Mouse (Mus musculus) left cerebral cortex, adult 9 months (tissue): ENCODE measurements around the gene Chl1.
A peak's percentile ranks its signal among the peaks of the same experiment; 100 is the strongest.

Experiments used
- DNase-seq, 2 experiments: peaks; one replicate each; pipeline ENCODE4 v3.0.0; 2022; ENCODE audit warnings: low spot score in 2 of 2

Gene Chl1

DNA sequence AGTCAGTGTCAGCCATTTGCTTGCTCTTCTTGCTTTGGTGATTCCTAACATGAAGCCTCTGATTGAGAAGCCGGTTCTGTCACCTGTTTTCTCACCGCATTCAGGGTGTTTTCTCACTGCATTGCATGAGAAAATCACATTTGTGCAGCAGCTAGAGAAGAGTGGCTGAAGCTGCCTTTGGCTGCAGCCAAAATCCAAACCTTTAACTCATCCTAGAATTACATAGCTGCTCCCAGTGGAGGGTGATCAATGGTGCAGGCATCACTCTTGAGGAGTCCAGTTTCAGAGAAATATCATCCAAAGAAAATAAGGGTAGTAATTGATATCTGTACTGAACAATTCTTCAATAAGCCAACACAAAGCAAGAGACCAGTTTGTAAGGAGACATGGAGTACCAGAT is 154.8 kb downstream of the Chl1 start:
- no peak for DNase-seq

DNA sequence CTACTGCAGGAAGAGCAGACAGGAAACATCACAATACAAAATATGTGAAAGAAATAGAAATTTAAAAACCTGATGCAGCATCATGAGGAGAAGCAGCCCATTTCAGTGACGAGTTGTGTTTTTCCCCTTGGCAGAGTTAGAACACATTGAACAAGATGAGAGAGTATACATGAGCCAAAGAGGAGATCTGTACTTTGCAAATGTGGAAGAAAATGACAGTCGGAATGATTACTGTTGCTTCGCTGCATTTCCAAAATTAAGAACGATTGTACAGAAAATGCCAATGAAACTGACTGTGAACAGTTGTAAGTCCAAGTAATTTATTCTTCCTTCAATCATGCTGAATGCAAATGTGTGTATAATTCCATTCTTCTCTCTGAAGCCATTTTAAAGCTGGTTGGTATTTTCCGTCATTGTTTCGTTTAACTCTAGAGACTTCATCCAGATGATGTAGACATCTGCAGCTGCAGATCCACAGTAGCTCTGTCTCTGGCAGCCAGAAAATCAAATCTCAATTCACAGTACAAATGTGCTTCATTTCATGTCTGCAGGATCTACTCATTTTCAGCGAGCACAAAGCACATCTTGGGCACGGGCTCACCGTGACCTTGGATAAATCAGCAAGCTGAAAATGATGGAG is 155.4 kb downstream of the Chl1 start:
- DNase-seq: no peak

DNA sequence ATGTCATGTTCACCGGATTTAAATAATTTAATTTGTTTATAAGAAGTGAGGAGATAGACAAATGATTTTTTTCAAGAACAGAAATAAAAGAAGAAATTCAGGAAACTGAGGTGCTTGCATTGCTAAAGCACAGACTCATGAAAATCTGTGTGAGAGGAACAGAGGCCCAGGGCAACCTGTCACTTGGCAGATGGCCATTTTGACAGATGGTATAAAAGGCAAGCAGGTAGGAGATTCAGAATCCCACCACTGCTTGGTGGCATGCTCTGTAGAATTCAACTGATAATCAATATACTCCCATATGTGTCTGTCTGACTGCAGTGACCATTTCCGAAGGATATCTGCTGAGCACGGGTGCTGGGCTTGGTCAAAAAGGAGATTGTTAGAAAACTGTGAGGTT is 162.7 kb downstream of the Chl1 start:
- no peak for DNase-seq

DNA sequence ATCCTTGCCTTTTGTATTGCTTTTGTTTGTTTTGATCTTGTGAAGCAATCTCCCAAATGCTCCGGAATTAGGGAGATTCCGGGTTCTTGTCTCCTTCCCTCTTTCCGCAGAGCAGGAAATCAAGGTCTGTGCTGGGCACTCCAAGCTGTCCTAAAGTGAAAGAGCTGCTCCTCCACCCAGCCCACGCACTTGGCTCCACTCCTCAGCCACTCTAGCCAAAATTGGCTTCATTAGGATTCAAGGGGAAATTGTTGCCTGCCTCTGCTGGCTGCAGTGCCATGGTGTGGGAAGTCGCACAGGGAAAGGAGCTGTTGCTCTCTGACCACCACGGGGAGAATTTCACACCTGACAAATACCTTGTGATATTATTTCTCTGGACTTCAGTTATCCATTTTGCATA is 163.9 kb downstream of the Chl1 start:
- peak; percentile 37 to 83 for DNase-seq

DNA sequence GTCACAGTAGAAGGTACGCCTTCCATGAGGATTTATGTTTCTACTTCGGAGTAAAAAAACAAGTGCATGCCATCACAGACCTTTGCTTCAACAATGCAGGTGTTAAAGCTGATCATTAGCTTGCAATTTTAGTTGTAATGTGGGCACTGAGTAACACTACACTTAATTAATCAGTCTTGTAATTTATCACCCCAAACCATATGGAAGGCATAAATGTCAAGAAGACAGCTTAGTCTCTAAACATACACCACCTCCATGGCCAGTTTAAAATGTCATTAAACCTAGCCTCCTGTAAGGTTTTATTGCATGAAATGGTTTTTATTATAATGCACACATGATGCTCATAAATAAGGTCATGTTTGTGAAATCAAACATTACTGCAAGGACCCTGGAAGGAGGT is 164.8 kb downstream of the Chl1 start:
- no peak for DNase-seq

DNA sequence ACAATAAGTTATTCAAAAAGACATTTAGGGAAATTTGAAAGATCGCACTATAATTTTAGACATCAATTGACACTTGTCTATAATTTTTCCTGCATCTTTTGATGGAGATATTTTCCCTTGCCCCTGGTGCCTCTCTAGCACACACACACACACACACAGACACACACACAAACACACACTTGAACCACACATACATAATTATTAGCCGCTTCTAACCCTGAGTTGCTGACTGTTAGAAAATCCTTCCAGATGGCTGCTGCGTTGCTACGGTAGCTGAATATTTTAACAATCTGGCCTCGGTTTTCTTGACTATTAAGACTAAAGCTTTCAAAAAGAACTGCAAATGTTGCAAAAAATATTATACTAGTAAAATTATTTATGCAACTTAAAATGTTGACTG is 166.3 kb downstream of the Chl1 start:
- no peak for DNase-seq

DNA sequence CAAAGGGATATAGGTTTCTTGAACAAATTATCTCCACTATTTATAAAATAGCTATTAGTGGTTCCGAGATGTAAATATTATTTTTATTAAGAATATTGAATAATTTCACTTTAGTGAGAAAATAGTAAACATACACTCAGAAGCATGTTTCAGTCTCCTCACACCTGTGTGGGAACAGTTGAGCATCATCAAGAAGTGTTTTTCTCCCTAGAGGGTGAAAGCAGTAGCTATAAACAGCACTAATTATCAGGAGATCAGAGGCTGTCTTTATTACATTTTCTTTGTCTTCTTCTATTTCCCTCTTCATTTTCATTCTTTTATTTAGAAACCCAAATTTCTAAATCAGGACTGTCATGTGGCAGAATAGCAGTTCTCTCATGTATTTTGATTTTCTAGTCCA is 166.7 kb downstream of the Chl1 start:
- DNase-seq: no peak

DNA sequence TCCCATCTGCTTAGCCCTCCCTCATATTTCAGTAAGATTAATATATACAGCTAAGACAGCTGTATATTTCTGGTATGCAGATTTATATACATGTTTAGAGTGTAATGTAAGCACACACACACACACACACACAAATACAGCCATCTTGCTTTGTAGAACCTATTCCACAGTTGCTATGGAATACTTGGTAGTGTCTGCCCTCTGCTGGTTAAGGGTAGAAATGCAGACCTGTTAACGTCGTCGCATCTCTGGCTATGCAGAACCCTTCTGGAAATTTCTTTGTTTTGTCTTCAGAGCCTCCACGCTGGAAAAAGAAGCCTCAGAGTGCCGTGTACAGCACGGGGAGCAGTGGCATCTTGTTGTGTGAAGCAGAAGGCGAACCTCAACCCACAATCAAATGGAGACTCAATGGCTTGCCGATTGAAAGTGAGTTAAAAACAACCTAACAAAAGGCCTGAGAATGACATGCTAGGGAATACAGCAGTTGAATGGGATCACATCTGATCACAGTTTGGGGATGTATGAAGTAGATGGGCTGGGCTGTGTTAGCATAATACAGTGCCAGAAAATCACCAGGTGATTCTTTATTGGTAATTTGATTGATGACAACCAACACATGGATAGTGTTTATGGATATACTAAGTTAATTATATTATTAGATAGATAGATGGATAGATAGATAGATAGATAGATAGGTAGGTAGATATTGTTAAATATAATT is 172.6 kb downstream of the Chl1 start:
- peak; percentile 30 to 89 for DNase-seq

DNA sequence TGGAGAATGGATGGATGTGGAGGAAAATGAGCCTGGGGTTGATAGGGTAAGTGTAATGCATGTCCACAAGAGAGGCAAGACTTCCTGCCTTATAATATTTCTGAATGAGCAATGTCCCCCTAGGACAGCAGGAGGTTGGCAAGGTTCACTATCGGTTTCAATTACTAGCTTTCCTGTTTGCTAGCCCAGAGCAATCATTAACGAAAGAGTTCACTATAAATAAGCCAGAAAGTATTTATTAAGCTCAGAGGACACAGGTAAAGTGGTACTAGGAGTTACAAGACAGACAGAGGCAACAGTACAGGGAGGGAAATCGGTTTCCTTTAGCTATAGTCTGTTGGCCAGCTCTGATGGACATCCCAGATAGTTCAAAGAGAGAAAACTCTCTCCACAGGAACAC is 182.1 kb downstream of the Chl1 start:
- DNase-seq: no peak

DNA sequence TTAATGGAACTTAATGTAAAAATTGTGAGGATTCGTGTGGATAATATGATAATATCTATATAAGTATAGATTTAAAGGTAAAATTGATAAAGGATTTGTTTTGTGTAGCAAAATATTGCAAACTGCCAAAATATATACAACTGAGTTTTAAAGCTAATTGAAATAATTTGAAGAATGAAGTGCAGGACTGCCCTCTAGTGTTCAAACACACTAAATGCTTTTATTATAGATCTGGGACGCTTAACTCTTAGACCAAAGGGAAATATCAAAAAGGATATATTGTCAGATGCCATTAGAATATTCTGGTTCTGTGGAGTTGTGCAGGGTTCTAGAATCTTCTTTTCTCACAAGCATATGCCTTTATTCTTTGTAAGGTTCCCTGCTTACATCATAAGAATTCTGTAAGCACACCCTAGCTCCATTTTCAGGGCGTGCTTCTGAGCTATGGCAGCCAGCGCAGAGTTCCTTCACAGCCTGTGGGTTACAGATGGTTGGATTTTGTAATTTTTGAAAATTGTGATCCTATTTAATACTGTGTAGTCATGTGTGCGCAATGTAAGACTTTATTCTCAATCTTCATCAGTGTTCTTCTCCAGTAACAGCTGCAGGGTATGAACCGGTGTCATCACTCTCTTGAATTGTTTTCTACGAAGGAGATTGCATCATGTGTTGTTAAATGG is 187.1 kb downstream of the Chl1 start:
- DNase-seq: no peak

DNA sequence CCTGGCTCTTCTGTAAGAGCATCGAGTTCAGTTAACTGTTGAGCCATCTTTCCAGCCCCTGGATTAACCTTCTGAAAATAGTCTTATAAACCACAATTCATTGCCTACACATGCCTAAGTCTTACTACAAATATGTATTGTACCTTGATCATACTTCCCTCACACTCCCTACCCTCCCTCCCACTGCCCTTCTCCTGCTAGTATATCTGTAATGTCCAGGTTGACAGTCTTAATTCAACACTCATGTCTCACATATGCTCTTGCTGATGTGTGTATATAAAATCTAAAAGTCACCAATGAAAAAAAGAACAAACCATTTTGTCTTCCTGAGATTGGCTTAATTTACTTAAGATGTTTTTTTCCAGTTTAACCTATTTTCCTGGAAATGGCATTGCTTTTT is 189.1 kb downstream of the Chl1 start:
- no peak for DNase-seq

DNA sequence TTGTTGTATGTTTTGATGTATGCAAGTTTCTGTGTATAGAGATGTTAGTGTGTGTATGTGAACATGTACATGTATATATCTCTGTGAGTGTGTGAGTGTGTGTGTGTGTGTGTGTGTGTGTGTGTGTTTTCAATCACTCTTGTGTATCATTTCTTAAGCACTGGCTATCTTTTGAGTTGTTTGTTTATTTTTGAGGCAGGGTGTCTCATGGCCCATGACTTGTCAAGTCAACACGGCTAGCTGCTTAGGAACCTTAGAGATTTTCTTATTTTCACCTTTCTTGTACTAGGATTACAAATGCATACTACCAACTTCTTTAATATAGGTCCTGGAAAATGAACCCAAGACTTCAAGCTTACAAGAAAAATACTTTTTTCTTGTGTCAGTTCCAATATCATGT is 189.5 kb downstream of the Chl1 start:
- no peak for DNase-seq

DNA sequence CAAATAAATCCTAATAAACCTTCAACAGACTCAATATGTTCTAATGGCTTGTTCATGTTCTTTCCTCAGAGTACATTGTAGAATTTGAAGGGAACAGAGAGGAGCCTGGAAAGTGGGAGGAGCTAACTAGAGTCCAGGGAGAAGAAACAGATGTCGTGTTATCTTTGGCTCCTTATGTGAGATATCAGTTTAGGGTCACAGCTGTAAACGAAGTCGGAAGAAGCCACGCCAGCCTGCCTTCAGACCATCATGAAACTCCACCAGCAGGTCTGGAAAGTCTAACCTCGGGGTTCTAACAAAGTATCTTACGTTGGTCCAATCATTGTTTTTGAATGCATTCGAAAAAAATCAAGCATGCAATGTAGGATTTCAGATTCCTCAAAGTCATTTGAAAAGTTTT is 189.9 kb downstream of the Chl1 start:
- DNase-seq: no peak

DNA sequence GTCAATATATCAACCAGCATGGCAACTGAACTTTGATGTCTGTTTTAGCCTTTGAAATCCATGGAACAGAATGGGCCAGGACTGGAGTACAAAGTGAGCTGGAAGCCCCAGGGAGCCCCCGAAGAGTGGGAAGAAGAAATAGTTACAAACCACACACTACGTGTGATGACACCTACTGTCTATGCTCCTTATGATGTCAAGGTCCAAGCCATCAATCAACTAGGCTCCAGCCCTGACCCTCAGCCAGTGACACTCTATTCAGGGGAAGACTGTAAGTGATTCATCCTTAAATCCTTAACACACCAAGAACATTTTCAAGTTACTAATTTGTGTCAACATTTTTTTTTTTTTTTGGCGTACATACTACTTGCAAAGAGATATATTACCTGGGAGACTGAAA is 196.0 kb downstream of the Chl1 start:
- DNase-seq: no peak

DNA sequence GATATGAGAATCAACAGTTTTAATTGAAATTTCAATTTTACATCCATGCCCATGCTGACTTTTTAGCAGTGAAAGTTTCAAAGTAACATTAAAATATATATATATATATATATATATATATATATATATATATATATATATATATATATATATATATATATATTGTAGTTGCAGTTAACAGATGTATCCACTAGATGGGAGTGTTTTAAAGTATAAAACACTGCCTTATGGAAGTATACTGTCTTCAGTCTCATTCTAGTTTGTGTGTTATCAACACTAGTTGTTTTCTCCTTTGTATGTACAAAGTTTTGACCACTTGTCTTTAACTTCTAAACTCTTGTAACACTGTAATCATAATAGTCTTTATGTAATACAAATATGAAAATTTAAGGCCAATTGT is 228.9 kb downstream of the Chl1 start:
- no peak for DNase-seq

DNA sequence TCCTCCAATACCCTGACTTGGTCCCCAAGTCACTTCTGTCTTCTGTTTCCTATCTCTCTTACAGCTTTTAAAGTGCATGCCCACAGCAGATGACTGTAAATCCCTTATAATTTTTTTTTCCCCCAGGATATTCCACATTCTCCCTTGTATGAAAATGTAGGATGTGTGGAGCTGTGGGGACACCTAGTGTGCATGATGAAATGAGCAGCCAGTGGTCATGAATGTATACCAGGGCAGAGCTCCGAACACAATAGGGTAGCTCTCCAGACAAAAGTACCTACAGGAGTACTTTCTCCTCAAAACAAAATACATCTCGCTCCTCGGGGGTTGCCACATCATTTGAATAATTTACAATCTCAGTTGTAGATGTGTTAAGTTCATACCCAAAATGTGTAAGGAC is 232.4 kb downstream of the Chl1 start:
- peak in 1 of 2 experiments; percentile 29 for DNase-seq

DNA sequence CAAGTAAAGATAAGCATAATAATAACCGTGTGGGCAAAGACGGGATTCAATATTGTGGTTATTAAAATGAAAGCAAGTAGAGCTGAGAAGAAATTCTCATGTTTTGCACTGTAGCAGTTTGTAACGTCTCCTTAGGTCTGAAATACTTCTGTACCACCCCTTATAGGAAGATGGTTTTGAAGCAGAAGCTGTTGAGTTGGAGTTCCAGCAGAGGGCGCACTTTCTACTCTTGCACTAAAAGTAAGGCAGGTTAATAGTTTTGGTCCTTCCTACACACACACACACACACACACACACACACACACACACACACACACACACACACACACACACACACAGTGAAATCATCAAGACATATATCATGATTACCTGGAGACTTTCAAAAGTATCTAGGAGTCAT is 235.7 kb downstream of the Chl1 start:
- DNase-seq: peak in 1 of 2 experiments; percentile 39

DNA sequence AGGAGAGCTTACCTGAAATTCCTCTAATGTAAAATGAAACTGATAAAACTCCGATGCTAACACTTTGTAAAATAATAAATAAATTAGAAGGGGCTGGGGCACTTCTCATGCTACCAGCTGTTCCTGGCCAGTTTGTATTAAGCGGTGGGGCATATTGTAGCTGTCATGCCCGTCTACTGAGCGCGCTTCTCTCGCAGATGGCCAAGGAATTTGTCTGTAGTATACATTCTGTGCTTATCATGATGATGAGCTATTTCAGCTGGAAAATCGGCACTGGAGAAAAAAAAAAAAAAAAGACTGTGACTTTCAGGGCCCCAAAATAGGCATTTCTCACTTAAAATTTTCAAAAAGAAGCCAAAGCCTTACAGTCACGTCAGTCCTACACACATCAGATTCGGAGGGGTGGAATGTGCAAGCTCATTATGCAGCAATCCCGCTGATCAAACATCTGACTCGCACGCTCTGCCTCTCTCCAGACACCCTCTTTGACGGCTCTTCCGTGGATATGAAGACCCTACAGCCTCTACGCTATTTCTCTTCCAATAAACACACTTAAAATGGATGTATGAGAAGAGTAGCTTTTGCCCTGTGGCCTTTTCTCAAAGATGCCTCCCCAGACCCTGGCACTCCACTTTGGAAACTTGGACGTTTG is 238.9 kb downstream of the Chl1 start:
- DNase-seq: peak; percentile 6 to 17

DNA sequence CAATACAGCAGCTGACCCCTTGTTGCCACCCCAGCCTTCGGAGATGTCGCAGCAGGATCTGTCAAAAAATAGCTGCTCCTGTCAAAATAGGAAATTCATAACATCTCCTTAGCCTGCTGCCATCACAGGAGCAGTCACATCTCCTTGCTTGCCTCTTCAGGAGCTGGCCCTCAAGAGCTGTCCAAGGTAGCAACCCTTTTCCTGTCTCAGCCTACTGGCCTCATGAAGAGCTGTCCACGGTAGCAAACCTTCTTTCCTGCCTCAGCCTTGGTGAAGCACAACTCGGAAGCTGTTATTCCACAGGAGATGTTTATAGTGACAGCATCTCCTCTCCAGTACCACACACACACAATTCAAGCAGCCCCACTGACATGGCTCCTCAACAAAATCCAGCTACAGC is 243.5 kb downstream of the Chl1 start:
- DNase-seq: no peak

DNA sequence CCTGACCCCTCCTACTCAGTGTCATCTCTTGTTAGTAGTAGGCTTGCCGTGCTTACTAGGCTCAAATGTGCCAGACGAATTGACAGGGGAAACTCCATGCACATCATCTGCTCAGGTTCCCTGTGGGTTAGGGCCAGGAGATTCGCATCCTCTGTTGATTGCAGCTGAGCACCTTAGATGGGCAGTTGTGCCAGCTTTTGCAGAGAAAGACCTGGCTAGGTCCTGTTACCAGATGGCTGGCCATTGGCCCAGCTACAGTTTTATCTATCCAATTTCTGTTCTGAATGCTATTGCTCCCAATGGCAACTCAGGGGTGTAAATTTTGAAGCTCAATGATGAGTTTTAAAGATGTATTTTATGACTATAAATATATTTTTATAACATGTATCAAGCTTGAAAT is 256.4 kb downstream of the Chl1 start:
- no peak for DNase-seq

DNA sequence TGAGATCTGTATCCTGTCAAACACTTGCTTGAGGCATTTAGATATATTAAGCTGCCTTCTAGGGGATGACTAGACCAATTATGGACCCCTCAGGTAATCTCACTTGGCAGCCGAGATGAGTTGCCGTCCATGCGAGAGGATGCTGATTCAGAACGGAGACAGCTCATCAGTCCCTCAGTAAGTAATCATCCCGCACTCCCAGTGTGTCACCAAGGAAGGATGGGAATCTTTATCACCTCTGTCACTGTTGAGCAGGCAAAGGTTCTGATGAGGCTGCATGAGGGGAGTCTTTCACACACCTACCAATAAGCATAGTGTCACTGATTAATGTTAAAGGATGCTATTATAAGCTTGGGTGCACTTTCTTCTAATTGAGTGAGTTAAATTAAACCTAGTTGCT is 270.7 kb downstream of the Chl1 start:
- no peak for DNase-seq

DNA sequence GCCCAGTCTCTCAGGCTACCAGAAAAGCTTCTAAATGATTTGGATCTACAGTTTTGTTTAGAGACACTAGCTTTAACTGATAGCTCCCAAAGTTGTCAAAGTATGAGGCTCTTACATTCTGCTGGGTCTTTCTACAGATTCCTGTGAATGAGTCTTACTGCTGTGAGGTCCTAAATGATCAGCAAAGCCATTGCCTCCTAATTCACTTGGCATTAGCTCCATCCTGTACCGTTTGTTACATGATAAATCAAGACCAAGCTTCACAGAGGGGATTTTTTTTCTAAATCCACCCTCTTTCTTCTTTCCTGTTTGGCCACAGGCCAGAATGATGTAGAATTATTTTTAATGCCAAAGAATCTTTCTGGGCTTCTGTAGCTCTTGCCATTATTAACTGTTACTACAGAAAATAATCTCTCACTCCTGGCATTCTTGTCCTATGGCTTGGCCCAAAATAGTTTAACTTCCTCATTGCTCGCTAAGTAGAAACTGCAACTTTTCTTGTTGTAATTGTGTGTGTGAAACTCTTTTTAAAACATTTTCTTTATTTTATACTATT is 280.8 kb downstream of the Chl1 start:
- no peak for DNase-seq
